Mouse (Mus musculus) stomach, postnatal 0 days (tissue): ENCODE measurements at regions not wholly inside any gene's neighbourhood (a gene's known extent, or its start where the extent isn't known, plus 50 kb on each side); places are given as distances from the start of the nearest gene placed in this dataset.

ENCODE experiments used
- ATAC-seq: fragments of 200-750 bp; cut with Nextera tagmentation; 2 replicates; pipeline ENCODE4 v1.8.0; 2017; ENCODE audit not compliant: low FRiP score, low TSS enrichment
- DNase-seq: peaks from one replicate; pipeline ENCODE4 v3.0.0-alpha.2; 2016; ENCODE audit warnings: low spot score
- H3K27ac ChIP-seq: fragments of 300-500 bp; sonication (generic); replicated peaks from 2 replicates; pipeline ENCODE4 v1.5.1; 2014; ENCODE audit warnings: mild to moderate bottlenecking, control low read depth
- H3K27me3 ChIP-seq: fragments of 300-500 bp; sonication (generic); 2 replicates; pipeline ENCODE4 v1.6.1; 2014; ENCODE audit warnings: low read length; ENCODE audit not compliant: control insufficient read depth, insufficient read depth
- H3K36me3 ChIP-seq: fragments of 300-500 bp; sonication (generic); 2 replicates; pipeline ENCODE4 v1.6.1; 2014; ENCODE audit warnings: low read length, mixed read lengths; ENCODE audit not compliant: control insufficient read depth, insufficient read depth
- H3K4me1 ChIP-seq: fragments of 300-500 bp; sonication (generic); replicated peaks from 2 replicates; pipeline ENCODE4 v1.6.1; 2014; ENCODE audit warnings: antibody characterized with exemption; ENCODE audit not compliant: control insufficient read depth, insufficient read depth
- H3K4me2 ChIP-seq: fragments of 300-500 bp; sonication (generic); replicated peaks from 2 replicates; pipeline ENCODE4 v1.6.1; 2014; ENCODE audit warnings: low read depth, mild to moderate bottlenecking, control low read depth, moderate library complexity
- H3K4me3 ChIP-seq: fragments of 300-500 bp; sonication (generic); 2 replicates; pipeline ENCODE4 v1.5.1; 2014; ENCODE audit warnings: low read depth, low read length, control low read depth
- H3K9ac ChIP-seq: fragments of 300-500 bp; sonication (generic); 2 replicates; pipeline ENCODE4 v1.6.1; 2014; ENCODE audit warnings: mild to moderate bottlenecking, low read length, control low read depth, mixed read lengths
- H3K9me3 ChIP-seq: fragments of 300-500 bp; sonication (generic); 2 replicates; pipeline ENCODE4 v1.6.1; 2016; ENCODE audit warnings: low read length; ENCODE audit not compliant: control insufficient read depth
- CTCF ChIP-seq: IDR thresholded peaks from 2 replicates; pipeline ENCODE4 v1.5.1; 2016; ENCODE audit warnings: antibody characterized with exemption, low read depth, mild to moderate bottlenecking, moderate library complexity
- EP300 ChIP-seq: optimal IDR thresholded peaks from 2 replicates; pipeline ENCODE3; 2016; ENCODE audit warnings: antibody characterized with exemption
- WGBS: fragments of 180-500 bp; shearing (Covaris S2); extraction: QIAGEN DNeasy Blood & Tissue Kit; methylation state at CpG from one replicate; pipeline ENCODE4 v1.1.7; 2014; 5-methylcytosine and 5-hydroxymethylcytosine counted together

GRCm38 (mm10) chr5:118984797-118985408 is 424.4 kb downstream of the Med13l start:
- Histone ChIP-seq H3K4me2 (no peak overlapping the region), H3K9me3 (no peaks in the 10 kb centered on the region), H3K4me1 (no peaks in the 10 kb centered on the region), H3K27ac (no peak overlapping the region), H3K9ac (no peak overlapping the region), H3K36me3 (no peaks in the 10 kb centered on the region), H3K4me3 (no peak overlapping the region), H3K27me3 (no peaks in the 10 kb centered on the region)
- peak; percentile 92 for DNase-seq
- 42% methylated on average over 9 of the region's 9 CpGs for WGBS
- peak; percentile 98 for ATAC-seq
- no peak for TF ChIP-seq EP300
- no peak for TF ChIP-seq CTCF

GRCm38 (mm10) chr5:118987376-118988000 is 427.0 kb downstream of the Med13l start:
- Histone ChIP-seq H3K36me3 (no peaks in the 10 kb centered on the region), H3K4me3 (no peak overlapping the region), H3K27ac (no peak overlapping the region), H3K9me3 (no peaks in the 10 kb centered on the region), H3K4me2 (no peak overlapping the region), H3K4me1 (no peaks in the 10 kb centered on the region), H3K9ac (no peak overlapping the region), H3K27me3 (no peaks in the 10 kb centered on the region)
- 76% methylated on average over 10 of the region's 10 CpGs for WGBS
- DNase-seq (no peak), ATAC-seq (no peak)
- TF ChIP-seq EP300 = no peak
- no peak for TF ChIP-seq CTCF

- H3K27ac ChIP-seq = no peak overlapping the region
- H3K4me3 ChIP-seq = no peak overlapping the region
- ATAC-seq (no peak), DNase-seq (no peak)
- H3K4me1 ChIP-seq = no peaks in the 10 kb centered on the region
- H3K4me2 ChIP-seq = no peak overlapping the region
- TF ChIP-seq EP300 (no peak), CTCF (no peak)
- H3K36me3 ChIP-seq = no peaks in the 10 kb centered on the region
- WGBS = 10% methylated on average over 15 of the region's 15 CpGs
- no peak overlapping the region for H3K9ac ChIP-seq
- no peaks in the 10 kb centered on the region for H3K27me3 ChIP-seq
- H3K9me3 ChIP-seq = no peaks in the 10 kb centered on the region
Observed at GRCm38 (mm10) chr5:118999124-118999523, 438.6 kb downstream of the Med13l start.

GRCm38 (mm10) chr5:119005825-119006471 is 445.5 kb downstream of the Med13l start:
- ATAC-seq (no peak), DNase-seq (no peak)
- WGBS = 3% methylated on average over 32 of the region's 34 CpGs
- Histone ChIP-seq H3K4me1 (no peaks in the 10 kb centered on the region), H3K4me3 (peak overlapping the region; percentile 31), H3K9ac (peak overlapping the region; percentile 45; the same call in 1 of the 2 replicates), H3K36me3 (no peaks in the 10 kb centered on the region), H3K27ac (no peak overlapping the region), H3K9me3 (no peaks in the 10 kb centered on the region), H3K27me3 (peaks cover 2% of the 10 kb centered on the region; the same call in 1 of the 2 replicates), H3K4me2 (peak overlapping the region; percentile 55)
- TF ChIP-seq EP300 (no peak), CTCF (no peak)

GRCm38 (mm10) chr5:119010048-119010447 is 449.6 kb downstream of the Med13l start:
- Histone ChIP-seq H3K4me1 (no peaks in the 10 kb centered on the region), H3K27ac (no peak overlapping the region), H3K27me3 (peaks cover 2% of the 10 kb centered on the region; the same call in 1 of the 2 replicates), H3K9me3 (no peaks in the 10 kb centered on the region), H3K9ac (no peak overlapping the region), H3K4me3 (no peak overlapping the region), H3K36me3 (no peaks in the 10 kb centered on the region), H3K4me2 (no peak overlapping the region)
- ATAC-seq (no peak), DNase-seq (no peak)
- TF ChIP-seq CTCF = no peak
- no peak for TF ChIP-seq EP300
- WGBS = 71% methylated on average over 14 of the region's 14 CpGs

GRCm38 (mm10) chr5:119015181-119015580 is 454.7 kb downstream of the Med13l start:
- H3K4me2 ChIP-seq = no peak overlapping the region
- WGBS = 82% methylated on average over 5 of the region's 5 CpGs
- TF ChIP-seq CTCF = no peak

More at GRCm38 (mm10) chr5:119015181-119015580, 454.7 kb downstream of the Med13l start:
- ATAC-seq = no peak
- no peaks in the 10 kb centered on the region for H3K4me1 ChIP-seq
- H3K9me3 ChIP-seq = no peaks in the 10 kb centered on the region
- H3K27me3 ChIP-seq = no peaks in the 10 kb centered on the region
- H3K36me3 ChIP-seq = no peaks in the 10 kb centered on the region
- no peak overlapping the region for H3K27ac ChIP-seq
- DNase-seq = no peak
- H3K4me3 ChIP-seq = no peak overlapping the region
- H3K9ac ChIP-seq = no peak overlapping the region
